Mouse (Mus musculus): Measurements from ENCODE around the gene Chst8. TPM values are rescaled to one million over a fixed set of nuclear protein-coding genes. Genes with fewer than 3 reads are reported as not detected.

The Chst8 gene
- polyA plus RNA-seq, 1 experiment from 2014 or later: 18.3 TPM

GRCm38 (mm10) chr7:34746586-34746985 lies 65.9 kb downstream of the Chst8 start:
- no peak for ATAC-seq (ENCODE audit: low FRiP score)
- WGBS: 45% methylated on average over 6 of the region's 6 CpGs
- Histone ChIP-seq H3K4me2 (no peak overlapping the region), H3K4me3 (no peak overlapping the region), H3K4me1 (replicated peaks) (peaks cover 24% of the 10 kb centered on the region), H3K36me3 (no peaks in the 10 kb centered on the region), H3K27me3 (0 out of 2 replicates have a peak, but pooled peaks cover 4% of the 10 kb centered on the region), H3K9me3 (no peaks in the 10 kb centered on the region), H3K9ac (peak overlapping the region; percentile 46; the same call in 1 of the 2 replicates), H3K27ac (peak overlapping the region; percentile 36; the same call in 1 of the 2 replicates)

- H3K36me3 ChIP-seq: no peaks in the 10 kb centered on the region
- ATAC-seq (ENCODE audit: low FRiP score): no peak
These were observed 66.3 kb downstream of the Chst8 start for GRCm38 (mm10) chr7:34746165-34746564.

GRCm38 (mm10) chr7:34745426-34745825 lies 67.1 kb downstream of the Chst8 start:
- 0 out of 2 replicates have a peak, but pooled peaks have one; percentile 44 for ATAC-seq (ENCODE audit: low FRiP score)
- WGBS: 70% methylated on average over 9 of the region's 9 CpGs

More at GRCm38 (mm10) chr7:34746165-34746564, 66.3 kb downstream of the Chst8 start:
- Histone ChIP-seq H3K9ac (peak overlapping the region; percentile 46; the same call in 1 of the 2 replicates), H3K27ac (peak overlapping the region; percentile 36; the same call in 1 of the 2 replicates), H3K27me3 (0 out of 2 replicates have a peak, but pooled peaks cover 4% of the 10 kb centered on the region), H3K4me2 (no peak overlapping the region), H3K4me3 (no peak overlapping the region), H3K9me3 (no peaks in the 10 kb centered on the region), H3K4me1 (replicated peaks) (peaks cover 24% of the 10 kb centered on the region)
- 44% methylated on average over 9 of the region's 9 CpGs for WGBS

GRCm38 (mm10) chr7:34744994-34745393 lies 67.5 kb downstream of the Chst8 start:
- ATAC-seq (ENCODE audit: low FRiP score): no peak
- Histone ChIP-seq H3K27ac (no peak overlapping the region), H3K9ac (no peak overlapping the region), H3K36me3 (no peaks in the 10 kb centered on the region), H3K4me1 (replicated peaks) (peaks cover 19% of the 10 kb centered on the region), H3K4me2 (no peak overlapping the region), H3K4me3 (no peak overlapping the region), H3K9me3 (no peaks in the 10 kb centered on the region), H3K27me3 (0 out of 2 replicates have a peak, but pooled peaks cover 4% of the 10 kb centered on the region)
- WGBS: 72% methylated on average over 8 of the region's 8 CpGs

More at GRCm38 (mm10) chr7:34745426-34745825, 67.1 kb downstream of the Chst8 start:
- H3K27ac ChIP-seq: no peak overlapping the region
- no peak overlapping the region for H3K4me2 ChIP-seq
- peaks cover 20% of the 10 kb centered on the region for H3K4me1 ChIP-seq (replicated peaks)
- no peaks in the 10 kb centered on the region for H3K36me3 ChIP-seq
- no peak overlapping the region for H3K9ac ChIP-seq
- H3K4me3 ChIP-seq: no peak overlapping the region
- H3K27me3 ChIP-seq: 0 out of 2 replicates have a peak, but pooled peaks cover 4% of the 10 kb centered on the region
- no peaks in the 10 kb centered on the region for H3K9me3 ChIP-seq

- Histone ChIP-seq H3K4me2 (no peak overlapping the region), H3K9ac (no peak overlapping the region)
These were observed 69.0 kb downstream of the Chst8 start for GRCm38 (mm10) chr7:34743411-34744085.

GRCm38 (mm10) chr7:34739371-34739770 lies 73.1 kb downstream of the Chst8 start:
- no peak overlapping the region for H3K9ac ChIP-seq
- H3K4me2 ChIP-seq: no peak overlapping the region
- H3K4me3 ChIP-seq: no peak overlapping the region
- ATAC-seq (ENCODE audit: low FRiP score): no peak
- H3K9me3 ChIP-seq: no peaks in the 10 kb centered on the region
- H3K27ac ChIP-seq: no peak overlapping the region
- H3K27me3 ChIP-seq: no peaks in the 10 kb centered on the region
- no peaks in the 10 kb centered on the region for H3K36me3 ChIP-seq
- H3K4me1 ChIP-seq (replicated peaks): peaks cover 12% of the 10 kb centered on the region
- 95% methylated on average over 8 of the region's 8 CpGs for WGBS

More at GRCm38 (mm10) chr7:34743411-34744085, 69.0 kb downstream of the Chst8 start:
- H3K36me3 ChIP-seq: no peaks in the 10 kb centered on the region
- peaks cover 19% of the 10 kb centered on the region for H3K4me1 ChIP-seq (replicated peaks)
- no peaks in the 10 kb centered on the region for H3K9me3 ChIP-seq
- no peak overlapping the region for H3K4me3 ChIP-seq
- 0 out of 2 replicates have a peak, but pooled peaks cover 4% of the 10 kb centered on the region for H3K27me3 ChIP-seq
- H3K27ac ChIP-seq: no peak overlapping the region
- 78% methylated on average over 8 of the region's 8 CpGs for WGBS
- no peak for ATAC-seq (ENCODE audit: low FRiP score)

GRCm38 (mm10) chr7:34737206-34737605 lies 75.3 kb downstream of the Chst8 start:
- no peaks in the 10 kb centered on the region for H3K27me3 ChIP-seq
- H3K27ac ChIP-seq: no peak overlapping the region
- H3K4me3 ChIP-seq: no peak overlapping the region
- no peaks in the 10 kb centered on the region for H3K36me3 ChIP-seq
- no peak overlapping the region for H3K4me2 ChIP-seq
- WGBS: 67% methylated on average over 6 of the region's 6 CpGs
- ATAC-seq (ENCODE audit: low FRiP score): no peak
- peaks cover 19% of the 10 kb centered on the region for H3K4me1 ChIP-seq (replicated peaks)
- no peaks in the 10 kb centered on the region for H3K9me3 ChIP-seq
- H3K9ac ChIP-seq: no peak overlapping the region

- H3K9me3 ChIP-seq: no peaks in the 10 kb centered on the region
- H3K27me3 ChIP-seq: no peaks in the 10 kb centered on the region
- H3K4me3 ChIP-seq: no peak overlapping the region
- no peaks in the 10 kb centered on the region for H3K36me3 ChIP-seq
- 72% methylated on average over 6 of the region's 6 CpGs for WGBS
- H3K27ac ChIP-seq: no peak overlapping the region
- peak; percentile 40; the same call in 1 of the 2 replicates for ATAC-seq (ENCODE audit: low FRiP score)
- peaks cover 19% of the 10 kb centered on the region for H3K4me1 ChIP-seq (replicated peaks)
- H3K4me2 ChIP-seq: no peak overlapping the region
- no peak overlapping the region for H3K9ac ChIP-seq
These were observed 78.2 kb downstream of the Chst8 start for GRCm38 (mm10) chr7:34734348-34734747.

GRCm38 (mm10) chr7:34728931-34729330 lies 83.6 kb downstream of the Chst8 start:
- WGBS: 45% methylated on average over 6 of the region's 6 CpGs
- H3K9ac ChIP-seq: no peak overlapping the region
- H3K9me3 ChIP-seq: no peaks in the 10 kb centered on the region
- no peaks in the 10 kb centered on the region for H3K27me3 ChIP-seq
- no peaks in the 10 kb centered on the region for H3K36me3 ChIP-seq
- no peak overlapping the region for H3K4me3 ChIP-seq
- H3K4me2 ChIP-seq: no peak overlapping the region
- no peak overlapping the region for H3K27ac ChIP-seq
- H3K4me1 ChIP-seq (replicated peaks): peaks cover 3% of the 10 kb centered on the region
- 0 out of 2 replicates have a peak, but pooled peaks have one; percentile 49 for ATAC-seq (ENCODE audit: low FRiP score)

- Histone ChIP-seq H3K36me3 (no peaks in the 10 kb centered on the region), H3K4me1 (replicated peaks) (peaks cover 26% of the 10 kb centered on the region), H3K27me3 (no peaks in the 10 kb centered on the region), H3K4me3 (no peak overlapping the region), H3K27ac (no peak overlapping the region), H3K9ac (no peak overlapping the region), H3K9me3 (no peaks in the 10 kb centered on the region), H3K4me2 (no peak overlapping the region)
- no peak for ATAC-seq (ENCODE audit: low FRiP score)
- 81% methylated on average over 4 of the region's 4 CpGs for WGBS
These were observed 87.3 kb downstream of the Chst8 start for GRCm38 (mm10) chr7:34725206-34725605.

GRCm38 (mm10) chr7:34722551-34723230 lies 89.8 kb downstream of the Chst8 start:
- Histone ChIP-seq H3K4me2 (no peak overlapping the region), H3K4me3 (no peak overlapping the region), H3K4me1 (replicated peaks) (peaks cover 40% of the 10 kb centered on the region), H3K9ac (0 out of 2 replicates have a peak overlapping the region, but pooled peaks have one; percentile 2), H3K27ac (peak overlapping the region; percentile 30; the same call in 1 of the 2 replicates), H3K36me3 (no peaks in the 10 kb centered on the region), H3K9me3 (no peaks in the 10 kb centered on the region), H3K27me3 (0 out of 2 replicates have a peak, but pooled peaks cover 2% of the 10 kb centered on the region)
- no peak for ATAC-seq (ENCODE audit: low FRiP score)
- 61% methylated on average over 11 of the region's 11 CpGs for whole genome bisulfite sequencing

GRCm38 (mm10) chr7:34722151-34722550 lies 90.4 kb downstream of the Chst8 start:
- Histone ChIP-seq H3K4me1 (replicated peaks) (peaks cover 45% of the 10 kb centered on the region), H3K9me3 (no peaks in the 10 kb centered on the region), H3K4me3 (no peak overlapping the region), H3K4me2 (no peak overlapping the region), H3K27me3 (0 out of 2 replicates have a peak, but pooled peaks cover 2% of the 10 kb centered on the region), H3K9ac (0 out of 2 replicates have a peak overlapping the region, but pooled peaks have one; percentile 2), H3K36me3 (no peaks in the 10 kb centered on the region), H3K27ac (peak overlapping the region; percentile 48)
- WGBS: 34% methylated on average over 8 of the region's 8 CpGs
- no peak for ATAC-seq (ENCODE audit: low FRiP score)
